Mouse (Mus musculus) erythroblast, adult 5-6 weeks (primary cell): Measurements from ENCODE around the gene Tfdp1. TPM values are rescaled to one million over a fixed set of nuclear protein-coding genes. Genes with fewer than 3 reads are reported as not detected.

ENCODE experiments used
- ATAC-seq: replicated peaks from 2 replicates; pipeline ENCODE4 v1.8.0; 2016; ENCODE audit warnings: moderate number of reproducible peaks, mild to moderate bottlenecking, moderate TSS enrichment, inconsistent platforms; ENCODE audit not compliant: poor library complexity, low FRiP score, severe bottlenecking
- total RNA-seq, 2 experiments: library from RNA; stranded (forward) in 1 of 2; stranded (reverse) in 1 of 2; fragments of 150-400 nt in 1 of 2; fragments of 200-764, 138-1000 nt in 1 of 2; gene quantifications; 2 replicates each; pipeline versions ENCODE4 v1.2.3 to v1.2.4; 2015 to 2017; ENCODE audit warnings: low replicate concordance in 2 of 2

The Tfdp1 gene
- total RNA-seq, 2 experiments from 2014 or later: 73.9 to 90.5 TPM

DNA sequence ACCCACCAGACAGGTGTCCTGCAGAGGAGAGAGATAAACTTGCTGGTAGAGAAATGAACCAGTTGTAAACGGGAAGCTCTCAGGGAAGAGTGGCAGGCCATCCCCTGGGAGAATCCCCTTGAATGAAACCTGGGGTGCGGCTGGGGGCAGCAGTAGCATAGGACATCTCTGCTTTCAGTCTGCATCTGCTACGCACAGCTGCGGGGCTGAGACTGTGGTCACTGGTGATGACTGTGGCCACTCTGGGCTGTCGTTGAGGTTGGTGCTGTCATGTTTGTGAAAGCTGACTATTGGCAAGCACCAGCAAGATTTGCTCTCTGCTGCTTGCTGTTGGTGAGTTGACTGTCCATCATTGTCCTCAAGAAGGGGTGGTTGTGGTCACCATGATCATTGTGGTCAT, 13.0 kb downstream of the Tfdp1 start:
- ATAC-seq: no peak

DNA sequence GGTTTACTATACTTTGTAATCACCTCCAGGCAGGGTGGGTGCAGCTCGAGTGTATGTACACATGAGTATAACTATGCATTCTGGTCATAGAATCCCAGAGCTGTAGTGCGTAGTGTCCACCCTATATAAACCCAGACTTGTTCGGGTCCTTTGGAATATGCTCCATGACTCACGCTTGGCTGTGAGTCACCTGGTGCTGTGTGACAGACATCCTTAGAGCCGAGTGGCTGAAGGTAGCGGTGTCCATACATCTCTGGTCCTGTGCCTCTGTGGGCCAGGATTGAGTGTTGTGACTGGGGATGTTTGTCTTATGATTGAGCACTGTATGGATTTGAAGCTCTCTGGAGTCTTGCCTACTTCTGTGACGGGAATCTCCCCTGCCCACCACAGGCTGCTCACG, 14.1 kb downstream of the Tfdp1 start:
- ATAC-seq: no peak

DNA sequence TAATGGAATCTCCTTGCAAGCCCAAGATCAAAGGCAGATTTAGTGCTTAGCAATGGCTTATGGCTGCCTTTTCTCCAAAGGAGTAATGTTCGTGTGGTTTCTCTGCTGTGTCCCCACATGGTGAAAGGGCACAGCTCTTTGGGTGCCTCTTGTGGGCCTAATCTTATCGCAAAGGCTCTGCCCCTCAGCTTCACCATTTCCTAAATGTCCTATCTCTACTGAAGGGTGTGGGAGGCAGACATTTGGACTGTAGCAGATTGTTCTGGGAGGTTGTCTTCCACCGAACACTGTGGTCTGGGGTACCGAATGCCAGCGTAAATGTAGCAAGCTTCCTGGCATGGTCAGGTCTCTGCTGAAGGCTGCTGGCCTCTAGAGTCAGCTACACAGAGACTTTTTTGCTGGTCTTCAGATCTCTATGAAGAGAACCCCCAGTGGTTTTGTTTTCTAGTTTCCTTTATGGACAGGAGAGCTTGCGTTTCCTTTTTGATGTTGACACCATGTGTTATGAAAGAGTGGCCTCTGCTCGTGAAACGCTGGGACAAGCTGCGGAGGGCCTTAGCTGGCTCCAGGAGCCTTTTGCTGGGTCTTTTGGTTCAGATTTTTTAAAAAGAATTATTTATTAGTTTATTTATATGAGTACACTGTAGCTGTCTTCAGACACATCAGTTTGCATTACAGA, 14.7 kb downstream of the Tfdp1 start:
- ATAC-seq: no peak

DNA sequence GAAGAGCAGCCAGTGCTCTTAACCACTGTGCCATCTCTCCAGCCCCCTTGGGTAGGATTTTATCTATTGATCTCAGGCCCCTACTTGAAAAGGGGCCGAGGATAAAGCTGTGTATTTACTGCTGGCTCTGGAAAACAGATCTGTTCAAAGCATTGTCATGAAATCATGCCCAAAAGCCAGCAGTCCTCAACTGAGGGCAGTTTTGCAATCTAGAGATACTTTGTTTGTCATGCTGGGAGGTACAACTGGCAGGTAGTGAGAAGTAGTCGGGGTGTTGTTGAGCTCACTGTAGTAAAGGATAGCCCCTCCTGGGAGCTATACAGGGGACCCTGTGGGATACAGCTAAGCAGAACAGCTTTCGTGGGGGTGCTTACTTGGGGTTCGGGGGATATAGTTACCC, 15.3 kb downstream of the Tfdp1 start:
- ATAC-seq: no peak

DNA sequence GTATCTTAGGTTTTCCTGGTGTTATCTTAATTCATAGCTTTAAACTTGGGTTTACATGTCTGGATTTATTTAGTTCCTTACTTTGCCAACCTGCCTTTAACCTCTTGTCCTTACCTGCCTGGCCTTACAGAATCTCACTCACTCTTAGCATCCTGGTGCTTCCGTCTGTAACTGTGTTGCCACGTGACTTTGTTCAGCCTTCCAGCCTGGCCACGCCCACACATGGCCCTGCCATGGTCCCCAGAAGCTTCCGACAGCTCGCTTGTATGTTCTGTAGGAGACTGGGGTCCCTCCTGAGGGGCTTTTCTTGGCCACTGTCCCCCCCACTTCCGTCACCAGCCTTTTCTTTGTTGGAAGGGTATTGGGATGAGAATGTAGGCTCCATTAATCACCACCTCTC, 17.7 kb downstream of the Tfdp1 start:
- no peak for ATAC-seq

DNA sequence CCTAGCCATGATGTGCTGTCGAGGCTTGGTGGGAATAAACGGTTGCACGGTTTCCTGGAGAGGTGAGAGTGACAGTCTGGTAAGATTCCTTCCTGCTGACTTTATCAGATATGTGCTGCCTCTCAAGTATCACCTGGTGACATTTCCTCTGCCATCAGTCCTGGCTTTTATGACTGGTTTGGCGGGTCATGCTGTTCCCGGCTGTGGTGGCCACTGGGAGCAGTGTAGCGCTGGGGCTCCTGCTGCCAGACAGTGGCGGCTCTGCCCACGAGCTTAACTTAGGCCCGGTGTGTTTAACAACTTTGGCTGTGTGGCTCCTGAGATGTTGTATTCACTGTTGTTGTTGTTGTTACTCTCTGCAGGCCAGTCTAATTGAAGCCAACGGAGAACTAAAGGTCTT, 18.1 kb downstream of the Tfdp1 start:
- no peak for ATAC-seq

DNA sequence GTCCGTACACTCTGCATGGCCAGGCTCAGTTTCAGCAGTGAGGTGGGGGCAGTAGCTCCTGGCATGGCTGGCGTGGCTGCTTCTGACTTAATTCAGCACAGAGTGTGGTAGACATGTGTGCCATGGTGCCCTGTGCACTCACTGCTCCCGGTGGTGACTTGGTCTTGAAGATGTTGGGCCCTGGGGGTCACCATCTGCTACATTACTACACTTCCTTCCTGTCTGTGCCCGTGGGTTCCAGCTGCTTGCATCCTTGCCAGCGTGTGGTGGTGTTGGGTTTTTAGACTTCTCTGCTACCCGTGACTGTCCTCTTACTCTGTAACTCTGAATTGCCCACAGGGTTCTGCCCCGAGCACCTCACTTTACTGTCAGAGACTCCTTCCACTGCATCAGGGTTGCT, 21.7 kb downstream of the Tfdp1 start:
- ATAC-seq: no peak

DNA sequence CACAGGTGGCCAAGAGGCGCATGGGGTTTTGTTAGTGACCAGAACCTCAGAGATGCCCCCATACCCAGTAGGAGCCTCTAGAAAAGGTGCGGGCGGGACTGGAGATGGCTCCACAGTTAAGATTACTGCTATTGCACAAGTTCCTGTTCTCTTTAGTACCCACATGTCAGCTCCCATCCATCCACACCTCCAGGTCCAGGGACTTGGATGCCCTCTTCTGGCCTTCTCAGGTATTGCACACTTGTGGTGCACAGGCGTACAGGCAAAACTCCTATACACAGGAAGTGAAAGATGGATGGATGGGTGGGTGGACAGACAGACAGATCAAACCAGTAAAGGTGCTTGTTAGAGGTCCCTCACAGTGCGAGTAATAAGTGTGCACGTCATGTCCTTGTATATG, 23.3 kb downstream of the Tfdp1 start:
- no peak for ATAC-seq

DNA sequence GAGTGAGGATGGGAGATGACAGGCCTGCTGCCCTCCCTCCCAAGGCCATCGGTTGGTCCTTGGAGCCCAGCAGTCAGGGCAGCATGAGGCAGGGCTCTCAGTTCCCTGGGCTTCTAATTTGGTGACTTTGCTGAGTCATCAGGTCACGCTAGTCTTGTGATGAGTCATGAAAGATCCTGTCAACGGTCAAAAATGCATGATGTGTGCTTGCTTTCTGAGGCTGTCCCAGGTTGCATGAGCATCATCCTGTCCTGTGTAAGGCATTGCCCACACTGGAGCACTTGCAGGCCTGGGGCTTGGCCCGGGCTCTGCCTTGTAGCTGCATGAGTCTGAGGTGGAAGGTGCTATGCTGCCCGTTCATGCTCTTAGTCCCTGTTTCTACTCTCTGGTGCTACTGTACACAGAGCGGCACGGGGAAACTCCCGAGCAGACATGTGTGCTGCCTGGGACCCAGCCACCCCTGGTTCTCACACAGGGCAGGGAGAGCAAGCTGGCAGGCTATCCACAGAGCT, 34.7 kb downstream of the Tfdp1 start:
- 0 out of 2 replicates have a peak, but pooled peaks have one; percentile 19 for ATAC-seq

DNA sequence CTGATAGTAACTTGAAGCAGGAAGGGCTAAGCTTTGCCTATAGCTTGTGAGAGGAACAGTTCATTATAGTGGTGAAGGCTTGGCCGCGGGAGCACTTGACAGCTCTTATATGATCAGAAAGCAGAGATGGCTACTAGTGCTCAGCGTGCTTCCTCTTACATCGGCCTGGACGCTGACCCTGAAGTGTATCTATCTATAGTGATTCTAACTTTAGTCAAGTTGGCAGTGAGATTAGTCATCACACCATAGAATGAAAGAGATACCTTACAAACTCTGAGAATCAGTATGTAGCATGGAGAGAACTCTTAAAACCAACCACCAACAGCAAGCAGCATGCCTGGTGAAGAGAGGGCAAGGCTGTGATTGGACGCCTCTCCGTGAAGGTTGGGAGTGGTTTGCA, 43.1 kb downstream of the Tfdp1 start:
- ATAC-seq: no peak

DNA sequence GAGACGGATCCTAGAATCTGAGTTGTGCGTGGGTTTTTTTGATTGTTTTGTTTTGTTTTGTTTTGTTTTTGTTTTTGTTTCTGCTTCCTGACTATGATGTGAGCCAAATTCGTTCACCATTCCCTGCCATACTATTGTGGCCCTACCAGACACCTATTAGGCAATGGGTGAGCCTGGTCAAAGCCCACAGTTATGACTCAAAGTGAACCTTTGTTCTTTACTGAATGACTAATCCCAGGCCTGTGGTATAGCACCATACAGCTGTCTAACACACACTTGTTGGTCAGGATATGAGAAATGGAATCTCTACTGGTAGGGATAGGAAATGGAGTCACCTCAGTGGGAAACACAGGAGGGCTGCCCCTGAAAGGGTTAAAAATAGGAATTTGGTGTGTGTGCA, 44.0 kb downstream of the Tfdp1 start:
- no peak for ATAC-seq

DNA sequence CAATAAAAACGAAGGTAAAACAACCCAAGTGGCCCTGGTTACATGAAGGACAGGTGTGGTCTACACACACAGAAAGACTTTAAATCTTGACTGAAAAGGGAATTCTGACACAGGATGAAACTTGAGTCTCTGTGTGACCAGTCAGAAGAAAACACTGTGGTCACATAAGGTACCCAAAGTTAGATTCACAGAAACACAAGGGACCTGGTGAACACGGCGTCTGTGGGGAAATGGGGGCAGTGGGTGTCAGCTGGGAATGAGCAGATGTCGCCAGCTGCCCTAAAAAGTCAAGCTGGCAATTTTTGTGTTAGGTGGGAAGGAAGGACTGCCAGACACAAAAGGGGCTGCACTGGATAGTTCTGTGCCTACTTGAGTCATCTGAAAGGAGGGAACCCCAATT, 44.4 kb downstream of the Tfdp1 start:
- ATAC-seq: no peak

DNA sequence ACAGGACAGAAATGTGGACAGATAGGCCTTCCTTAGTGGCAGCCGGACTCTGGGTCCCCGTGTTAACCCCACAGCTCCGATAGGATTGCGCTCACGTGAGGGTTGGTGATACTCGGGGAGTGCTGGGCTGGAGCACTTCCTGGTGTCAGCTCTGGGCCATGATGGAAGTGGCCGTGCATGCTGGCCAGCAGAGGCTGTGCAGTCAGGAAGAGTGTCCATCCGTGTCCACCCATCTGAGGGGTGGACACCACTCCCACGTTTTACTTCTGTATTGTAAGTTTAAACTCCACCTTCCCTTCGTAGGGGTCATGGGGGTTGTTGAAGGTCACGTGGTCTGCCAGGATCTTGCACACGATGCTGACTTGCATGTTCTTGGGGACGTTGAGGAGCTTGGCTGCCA, 47.8 kb downstream of the Tfdp1 start:
- ATAC-seq: no peak

DNA sequence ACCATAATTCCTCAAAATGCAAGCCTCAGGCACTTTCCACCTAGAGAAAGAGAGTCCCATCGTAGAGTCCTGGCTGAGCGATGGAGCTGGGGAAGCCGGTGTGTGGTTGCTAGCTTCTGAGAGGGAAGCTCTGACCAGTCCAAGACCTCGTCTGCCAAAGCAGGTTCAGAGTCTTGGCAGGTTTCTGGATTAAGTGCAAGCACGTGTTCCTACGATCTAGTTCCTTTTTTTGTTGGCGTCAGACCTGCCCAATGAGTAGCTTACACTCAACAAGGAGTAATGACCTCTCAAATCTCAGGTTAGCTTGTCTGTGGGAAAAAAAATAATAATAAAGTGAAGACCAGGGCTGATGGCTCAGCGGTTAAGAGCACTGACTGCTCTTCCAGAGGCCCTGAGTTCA, 49.2 kb downstream of the Tfdp1 start:
- no peak for ATAC-seq

DNA sequence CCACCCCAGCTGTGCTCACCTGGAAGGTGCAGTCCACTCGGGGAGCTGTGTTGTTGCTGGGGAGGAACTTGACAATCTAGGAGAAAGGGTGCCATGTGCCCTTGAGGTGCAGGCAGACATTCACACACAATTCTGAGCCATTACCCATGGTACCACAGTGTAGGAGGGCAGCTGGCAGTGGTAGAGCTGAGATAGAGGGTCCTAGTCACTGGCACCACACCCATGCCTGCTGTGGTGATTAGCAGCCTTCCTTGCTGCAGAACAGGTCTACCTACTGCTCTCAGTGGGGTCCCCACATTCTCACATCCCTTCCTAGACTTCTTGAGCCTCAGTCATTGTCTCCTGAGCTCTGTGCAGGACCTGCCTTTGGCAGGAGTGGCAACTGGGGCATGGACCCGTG, 50.2 kb downstream of the Tfdp1 start:
- ATAC-seq: no peak

DNA sequence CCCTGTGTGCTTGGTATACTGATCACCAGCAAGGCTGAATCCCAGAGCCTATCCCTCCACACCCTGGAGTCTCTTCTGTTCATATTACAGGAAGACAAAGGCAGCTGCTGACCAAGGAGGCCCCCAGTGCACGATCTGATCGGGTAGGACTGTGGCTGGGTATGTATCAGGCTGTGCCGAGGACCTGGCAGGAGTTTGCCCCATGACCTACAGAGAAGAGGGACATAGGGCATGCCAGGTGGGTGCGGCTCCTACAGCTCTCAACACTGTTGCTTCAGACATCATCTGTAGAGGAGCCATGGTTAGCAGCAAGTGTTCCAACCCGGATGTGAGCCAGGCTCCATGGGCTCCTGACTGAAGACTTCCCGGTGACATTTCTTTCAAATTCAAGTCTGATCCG, 55.3 kb downstream of the Tfdp1 start:
- no peak for ATAC-seq

DNA sequence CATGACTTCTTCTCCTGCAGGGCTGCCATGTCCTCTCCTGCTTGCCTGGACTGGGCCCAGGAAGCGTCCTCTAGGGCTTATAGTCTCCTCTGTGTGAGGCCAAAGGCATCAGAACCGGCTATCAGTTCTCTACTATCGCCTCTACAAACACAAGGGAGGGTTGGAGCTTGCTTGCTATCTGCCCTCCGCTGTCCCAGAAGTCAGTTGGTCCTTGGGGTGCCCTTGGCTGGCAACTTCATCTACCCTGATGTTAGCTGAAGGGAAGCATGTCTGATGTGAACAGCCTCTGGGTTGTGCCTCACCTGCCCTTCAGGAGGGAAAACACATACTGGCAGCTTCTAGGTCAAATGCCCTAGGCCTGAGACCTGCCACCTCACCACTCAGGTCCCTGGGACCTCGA, 58.2 kb downstream of the Tfdp1 start, which contains the start of gene Atp4b:
Gene Atp4b (minus strand): TSS at position 101 of the 400 bp plus-strand sequence.
- ATAC-seq: no peak

DNA sequence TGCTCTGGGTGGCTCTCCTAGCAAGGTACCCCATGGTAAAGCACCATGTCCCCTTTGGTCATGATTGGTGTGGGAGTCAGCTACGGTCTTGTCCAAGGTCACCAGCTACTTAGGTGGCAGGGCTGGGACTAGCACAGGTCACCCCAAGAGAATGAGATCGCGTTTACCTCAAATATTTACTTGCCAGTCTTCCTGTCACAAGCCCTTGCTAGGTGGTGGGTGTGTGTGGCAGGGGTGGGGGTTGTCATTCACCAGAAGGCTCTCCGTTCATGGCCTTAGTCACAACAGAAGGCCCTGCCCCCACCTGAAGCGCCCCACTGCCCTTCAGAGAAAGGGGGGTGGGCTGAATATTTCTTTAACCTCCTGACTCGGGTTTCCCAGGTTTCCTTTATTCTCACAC, 65.0 kb downstream of the Tfdp1 start:
- no peak for ATAC-seq

DNA sequence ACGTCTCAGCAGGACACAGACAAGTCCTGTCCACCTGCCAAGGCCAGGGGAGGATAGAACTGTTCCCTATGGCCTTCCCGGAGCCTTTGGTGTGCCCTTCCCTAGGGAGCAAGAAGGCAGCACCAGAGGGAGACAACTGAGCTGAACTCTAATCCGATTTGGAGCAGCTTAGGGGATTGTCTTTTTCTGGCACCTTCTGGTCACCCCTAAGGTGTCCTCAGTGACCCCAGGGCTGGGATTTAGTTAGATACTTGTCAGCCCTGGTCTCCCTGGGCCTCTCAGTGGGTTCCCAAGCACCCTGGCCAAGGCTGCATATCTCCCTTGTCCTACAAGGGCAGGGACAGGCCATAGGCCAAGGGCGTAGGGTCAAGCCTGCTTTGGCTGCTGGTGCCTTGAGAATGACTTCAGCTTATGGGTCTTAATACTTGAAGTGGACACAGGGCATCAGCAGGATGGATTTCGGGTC, 66.1 kb downstream of the Tfdp1 start, which contains the start of gene Grk1:
Gene Grk1 (plus strand): TSS at position 416 of the 466 bp plus-strand sequence.
- ATAC-seq: no peak

DNA sequence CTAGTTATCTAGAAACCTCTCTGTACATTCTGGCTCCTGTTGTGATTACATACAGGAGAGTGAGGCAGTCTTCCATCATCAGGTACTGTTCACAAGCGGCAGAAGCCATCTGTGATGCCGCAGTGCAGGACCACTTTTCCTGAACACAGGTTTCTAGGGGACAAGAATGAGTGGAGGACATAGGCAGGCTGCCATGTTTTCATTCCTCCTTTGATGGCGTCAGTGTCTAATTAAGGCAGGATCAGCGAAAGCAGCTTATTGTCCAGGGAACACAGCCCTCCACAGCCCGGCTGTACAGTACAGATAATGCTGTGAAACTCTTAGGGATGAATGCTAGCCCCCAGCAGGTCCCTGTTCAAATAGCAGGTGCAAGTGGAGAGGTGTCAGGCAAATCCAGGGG, 67.5 kb downstream of the Tfdp1 start:
- no peak for ATAC-seq

DNA sequence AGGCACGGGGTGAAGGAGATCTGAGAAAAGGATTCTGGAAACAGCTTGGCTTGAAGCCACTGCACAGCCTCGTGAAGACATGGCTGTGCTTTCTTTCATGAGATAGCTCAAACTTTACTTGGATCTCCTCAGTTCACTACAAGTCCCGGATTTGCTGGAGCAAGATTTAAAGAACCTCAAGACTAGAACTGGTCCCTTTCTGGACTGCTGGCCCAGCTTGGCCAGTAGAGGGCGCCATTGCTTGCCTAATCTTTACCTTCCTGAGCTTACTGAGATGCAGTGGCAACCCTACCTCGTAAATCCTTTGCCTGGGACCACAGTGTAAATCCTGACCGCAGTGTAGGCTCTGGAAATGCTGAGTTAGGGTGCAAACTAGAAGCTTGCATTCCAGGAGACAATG, 73.0 kb downstream of the Tfdp1 start:
- no peak for ATAC-seq
